Mouse (Mus musculus) liver, postnatal 0 days (tissue): ENCODE measurements around the gene Muc5ac. TPM values are rescaled to one million over a fixed set of nuclear protein-coding genes. Genes with fewer than 3 reads are reported as not detected.

Experiments used
- ATAC-seq: fragments of 200-750 bp; cut with Nextera tagmentation; 2 replicates; pipeline ENCODE4 v1.8.0; 2017; ENCODE audit warnings: mild to moderate bottlenecking, moderate library complexity
- DNase-seq: peaks from one replicate; pipeline ENCODE4 v3.0.0-alpha.2; 2016
- H3K27ac ChIP-seq: fragments of 300-500 bp; sonication (generic); 2 replicates; pipeline ENCODE4 v1.5.1; 2014; ENCODE audit warnings: antibody characterized with exemption, moderate library complexity, mild to moderate bottlenecking, low read depth
- H3K27me3 ChIP-seq: fragments of 300-500 bp; sonication (generic); 2 replicates; pipeline ENCODE4 v1.6.1; 2014; ENCODE audit warnings: low read length, control low read depth, mixed read lengths; ENCODE audit not compliant: insufficient read depth
- H3K36me3 ChIP-seq: fragments of 300-500 bp; sonication (generic); replicated peaks from 2 replicates; pipeline ENCODE4 v1.6.1; 2014; ENCODE audit warnings: mild to moderate bottlenecking, control low read depth, low read length, moderate library complexity, mixed read lengths; ENCODE audit not compliant: insufficient read depth
- H3K4me1 ChIP-seq: fragments of 300-500 bp; sonication (generic); 2 replicates; pipeline ENCODE4 v1.6.1; 2014; ENCODE audit warnings: antibody characterized with exemption, mild to moderate bottlenecking, control low read depth; ENCODE audit not compliant: insufficient read depth
- H3K4me2 ChIP-seq: fragments of 300-500 bp; sonication (generic); 2 replicates; pipeline ENCODE4 v1.6.1; 2014; ENCODE audit warnings: low read depth, mild to moderate bottlenecking, low read length, moderate library complexity, mixed read lengths
- H3K4me3 ChIP-seq: fragments of 300-500 bp; sonication (generic); 2 replicates; pipeline ENCODE4 v1.5.1; 2014; ENCODE audit warnings: low read depth, low read length
- H3K9ac ChIP-seq: fragments of 300-500 bp; sonication (generic); replicated peaks from 2 replicates; pipeline ENCODE4 v1.6.1; 2014; ENCODE audit warnings: mild to moderate bottlenecking, moderate library complexity
- H3K9me3 ChIP-seq: fragments of 300-500 bp; sonication (generic); 2 replicates; pipeline ENCODE4 v1.6.1; 2016; ENCODE audit warnings: mild to moderate bottlenecking, control low read depth, low read length, mixed read lengths
- CTCF ChIP-seq: sonication (generic); IDR thresholded peaks from 2 replicates; pipeline ENCODE4 v1.5.1; 2016; ENCODE audit warnings: antibody characterized with exemption, low read depth
- EP300 ChIP-seq: IDR thresholded peaks from 2 replicates; pipeline ENCODE4 v1.6.1; 2016; ENCODE audit warnings: antibody characterized with exemption, low read depth, mild to moderate bottlenecking
- WGBS: fragments of 180-500 bp; shearing (Covaris S2); extraction: QIAGEN DNeasy Blood & Tissue Kit; methylation state at CpG from one replicate; pipeline ENCODE4 v1.1.7; 2014; ENCODE audit not compliant: insufficient replicate concordance; 5-methylcytosine and 5-hydroxymethylcytosine counted together
- polyA plus RNA-seq: library from polyadenylated mRNA; unstranded; fragments of >200 nt; fragmentation: Nextera tagmentation; extraction: Ambion mirVana; gene quantifications from 2 replicates; pipeline ENCODE4 v1.2.1, GENCODE M21; 2015

The Muc5ac gene
- polyA plus RNA-seq, 1 experiment from 2014 or later, result not detected

DNA sequence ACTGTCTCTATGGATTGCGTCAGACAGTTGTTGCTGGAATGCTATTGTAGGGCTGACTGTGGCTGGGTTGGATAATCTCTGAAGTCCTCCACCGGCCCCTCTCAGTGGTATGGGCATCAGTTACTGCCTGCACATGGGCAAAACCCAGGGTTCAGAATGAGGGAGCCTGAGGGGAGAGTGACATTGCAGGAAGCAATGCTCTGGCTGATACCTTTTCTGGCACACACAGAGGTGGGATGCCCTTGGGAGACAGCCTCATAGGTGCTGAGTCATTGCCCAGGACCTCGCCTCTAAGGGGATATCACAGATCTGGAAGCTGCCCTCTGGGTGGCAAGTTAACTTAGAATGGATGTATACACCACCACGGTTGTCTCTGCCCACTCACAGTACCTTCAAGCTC, 24.5 kb downstream of the Muc5ac start:
- no peak for DNase-seq
- 65% methylated on average over 4 of the region's 4 CpGs for WGBS

DNA sequence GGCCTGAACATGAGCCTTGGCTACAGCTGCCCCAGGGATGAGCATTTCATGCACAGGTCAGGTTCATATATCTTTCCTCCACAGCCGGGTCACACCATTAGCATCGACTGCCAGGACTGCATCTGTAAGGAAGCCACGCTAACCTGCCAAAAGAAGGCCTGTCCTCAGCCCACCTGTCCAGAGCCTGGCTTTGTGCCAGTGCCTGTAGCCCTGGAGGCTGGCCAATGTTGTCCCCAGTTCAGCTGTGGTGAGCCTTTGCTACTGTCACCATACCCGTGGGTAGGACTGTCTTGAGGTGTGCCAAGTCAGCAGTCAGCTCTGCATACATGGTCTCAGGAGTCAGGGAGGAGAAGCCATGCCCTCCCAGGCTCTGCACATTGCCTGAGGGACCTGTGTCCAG, 26.6 kb downstream of the Muc5ac start:
- ATAC-seq (no peak), DNase-seq (no peak)
- H3K27me3 ChIP-seq, result 0 out of 2 replicates have a peak, but pooled peaks cover 2% of the 10 kb centered on the region
- 70% methylated on average over 4 of the region's 4 CpGs for WGBS
- H3K27ac ChIP-seq, result no peak overlapping the region
- no peak overlapping the region for H3K4me2 ChIP-seq
- no peak overlapping the region for H3K4me3 ChIP-seq
- no peaks in the 10 kb centered on the region for H3K9me3 ChIP-seq
- H3K9ac ChIP-seq, result no peak overlapping the region
- H3K36me3 ChIP-seq, result no peaks in the 10 kb centered on the region
- H3K4me1 ChIP-seq, result no peaks in the 10 kb centered on the region
- TF ChIP-seq CTCF, result no peak
- TF ChIP-seq EP300, result no peak

More for the DNA sequence above, 24.5 kb downstream of the Muc5ac start:
- Histone ChIP-seq H3K4me1 (no peaks in the 10 kb centered on the region), H3K4me2 (no peak overlapping the region), H3K36me3 (no peaks in the 10 kb centered on the region), H3K27me3 (0 out of 2 replicates have a peak, but pooled peaks cover 2% of the 10 kb centered on the region), H3K4me3 (no peak overlapping the region), H3K9ac (no peak overlapping the region), H3K27ac (no peak overlapping the region), H3K9me3 (no peaks in the 10 kb centered on the region)
- no peak for TF ChIP-seq EP300
- no peak for TF ChIP-seq CTCF
- no peak for ATAC-seq

DNA sequence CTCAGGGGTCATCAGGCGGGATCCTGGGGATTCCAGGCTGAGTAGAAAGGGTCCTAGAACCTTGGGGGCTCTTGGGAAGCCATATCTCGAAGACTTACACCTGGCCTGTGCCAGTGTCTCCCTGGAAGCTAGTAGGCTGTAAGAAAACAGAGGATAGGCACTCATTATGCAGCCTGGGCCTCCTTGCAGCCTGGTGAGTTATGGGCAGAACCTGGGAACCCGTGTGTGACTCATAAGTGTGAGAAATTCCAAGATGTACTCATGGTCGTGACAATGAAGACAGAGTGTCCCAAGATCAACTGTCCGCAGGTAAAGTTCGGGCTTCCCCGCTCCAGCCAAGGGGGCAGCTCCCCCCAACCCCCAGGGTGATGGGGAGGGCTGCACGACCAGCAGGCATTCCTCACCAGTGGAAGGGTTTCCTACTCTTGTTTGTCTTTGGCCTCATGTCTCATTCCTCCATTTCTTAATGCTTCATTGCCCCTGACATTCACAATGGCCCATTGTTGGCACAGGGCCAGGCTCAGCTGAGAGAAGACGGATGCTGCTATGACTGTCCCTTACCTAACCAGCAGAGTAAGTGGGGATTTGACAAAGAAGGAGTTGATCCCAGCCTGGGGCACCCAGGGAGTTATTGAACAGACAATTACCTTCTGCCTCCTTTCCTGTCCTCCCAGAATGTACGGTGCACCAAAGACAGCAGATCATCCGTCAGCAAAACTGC, 28.7 kb downstream of the Muc5ac start:
- Histone ChIP-seq H3K9ac (no peak overlapping the region), H3K36me3 (no peaks in the 10 kb centered on the region), H3K27me3 (no peaks in the 10 kb centered on the region), H3K4me2 (no peak overlapping the region), H3K9me3 (no peaks in the 10 kb centered on the region), H3K4me3 (no peak overlapping the region), H3K4me1 (no peaks in the 10 kb centered on the region), H3K27ac (no peak overlapping the region)
- DNase-seq (no peak), ATAC-seq (no peak)
- WGBS, result 71% methylated on average over 11 of the region's 11 CpGs
- TF ChIP-seq EP300 (no peak), CTCF (no peak)

DNA sequence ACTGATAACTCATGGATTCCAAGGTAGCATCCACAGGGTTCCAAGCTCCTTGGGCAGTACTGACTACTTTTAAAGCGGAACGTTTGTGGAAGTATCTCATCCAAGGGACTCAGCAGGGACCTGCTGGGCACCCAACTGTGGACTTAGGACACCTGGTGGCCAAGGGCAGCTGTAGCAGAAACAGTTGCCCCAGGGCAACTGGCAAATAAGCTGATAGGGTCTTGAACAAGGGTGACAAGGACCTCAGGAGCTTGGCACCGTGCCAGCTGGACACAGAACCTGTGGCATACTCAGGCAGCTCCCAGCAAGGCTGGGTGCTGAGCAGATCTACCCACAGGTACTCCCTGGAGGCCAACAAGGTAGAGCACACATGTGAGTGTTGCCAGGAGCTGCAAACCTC, 29.5 kb downstream of the Muc5ac start:
- TF ChIP-seq EP300, result no peak
- peak; percentile 41 for TF ChIP-seq CTCF
- Histone ChIP-seq H3K9me3 (no peaks in the 10 kb centered on the region), H3K4me2 (no peak overlapping the region), H3K36me3 (no peaks in the 10 kb centered on the region), H3K27ac (no peak overlapping the region), H3K4me1 (no peaks in the 10 kb centered on the region), H3K9ac (no peak overlapping the region), H3K4me3 (no peak overlapping the region), H3K27me3 (no peaks in the 10 kb centered on the region)
- DNase-seq (no peak), ATAC-seq (no peak)
- WGBS, result 74% methylated on average over 3 of the region's 3 CpGs

DNA sequence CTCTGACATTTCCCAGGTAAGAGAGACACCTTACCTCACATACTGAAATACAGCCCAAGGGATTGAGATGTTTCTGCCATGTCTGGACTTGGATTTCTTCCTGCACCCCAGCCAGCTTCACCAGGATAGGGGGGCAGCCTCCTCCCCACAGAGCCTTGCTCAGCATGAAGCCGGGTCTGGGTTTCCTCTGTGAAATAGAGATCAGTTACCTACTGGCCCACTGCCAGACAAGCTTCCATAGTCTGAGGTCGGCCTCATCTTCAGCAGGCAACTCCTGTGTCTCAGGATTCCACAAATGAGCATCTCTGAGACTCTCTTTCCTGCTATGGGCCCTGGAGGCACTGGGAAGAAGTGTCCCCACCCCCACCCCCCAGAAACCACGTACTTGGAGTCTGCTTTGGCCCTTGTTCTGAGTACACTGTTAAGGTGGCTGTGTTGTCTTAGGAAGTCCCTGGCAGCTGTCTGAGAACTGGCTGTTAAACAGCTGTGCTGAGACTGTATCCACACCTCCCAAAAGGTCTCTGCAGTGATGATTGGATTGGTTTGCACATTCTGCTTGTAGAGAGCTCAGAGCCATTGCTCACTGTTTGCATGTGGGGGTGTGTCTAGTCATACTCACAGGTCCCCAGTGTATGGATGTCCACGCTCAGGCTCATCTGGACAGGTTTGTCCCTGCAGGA, 34.0 kb downstream of the Muc5ac start:
- H3K4me2 ChIP-seq, result no peak overlapping the region
- ATAC-seq (no peak), DNase-seq (no peak)
- TF ChIP-seq CTCF, result no peak
- no peak for TF ChIP-seq EP300
- no peak overlapping the region for H3K9ac ChIP-seq
- H3K4me1 ChIP-seq, result no peaks in the 10 kb centered on the region
- no peaks in the 10 kb centered on the region for H3K9me3 ChIP-seq
- no peak overlapping the region for H3K4me3 ChIP-seq
- no peaks in the 10 kb centered on the region for H3K36me3 ChIP-seq
- H3K27me3 ChIP-seq, result no peaks in the 10 kb centered on the region
- 58% methylated on average over 4 of the region's 4 CpGs for WGBS
- no peak overlapping the region for H3K27ac ChIP-seq

DNA sequence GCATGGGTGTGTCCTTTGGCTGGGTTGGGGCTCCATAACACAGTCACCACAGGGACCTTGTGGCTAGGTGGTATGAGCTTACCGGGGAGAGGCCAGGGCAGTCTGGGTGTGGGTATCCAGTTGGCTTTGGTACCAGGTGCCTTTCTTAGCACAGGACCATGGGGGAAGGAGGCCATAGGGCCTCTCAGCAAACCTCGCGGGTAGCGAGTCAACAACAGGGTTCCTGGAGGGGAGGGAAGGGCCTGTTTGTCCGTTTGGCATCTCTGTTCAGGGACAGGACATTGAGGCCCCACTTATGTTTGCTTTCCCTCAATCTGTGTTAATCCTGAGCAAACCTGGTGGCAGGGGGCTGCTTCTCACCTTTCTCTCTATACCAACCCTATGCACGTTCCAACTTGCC, 34.9 kb downstream of the Muc5ac start:
- H3K27ac ChIP-seq, result no peak overlapping the region
- no peak overlapping the region for H3K4me3 ChIP-seq
- ATAC-seq (no peak), DNase-seq (no peak)
- no peak overlapping the region for H3K4me2 ChIP-seq
- H3K27me3 ChIP-seq, result no peaks in the 10 kb centered on the region
- no peaks in the 10 kb centered on the region for H3K36me3 ChIP-seq
- no peak overlapping the region for H3K9ac ChIP-seq
- H3K9me3 ChIP-seq, result no peaks in the 10 kb centered on the region
- 78% methylated on average over 6 of the region's 6 CpGs for WGBS
- TF ChIP-seq EP300 (no peak), CTCF (no peak)
- no peaks in the 10 kb centered on the region for H3K4me1 ChIP-seq
